Mouse (Mus musculus) cerebellum, adult 18-20 months (tissue): ENCODE results near the gene Gm21440.
"Not testable (repeated sequence)": the region's sequence is repeated elsewhere in the genome, so short reads cannot be mapped to it uniquely, and the experiment has no call there.

Source experiments
- DNase-seq, 2 experiments: peaks; one replicate each; pipeline ENCODE4 v3.0.0; 2021

Gm21440 gene

DNA sequence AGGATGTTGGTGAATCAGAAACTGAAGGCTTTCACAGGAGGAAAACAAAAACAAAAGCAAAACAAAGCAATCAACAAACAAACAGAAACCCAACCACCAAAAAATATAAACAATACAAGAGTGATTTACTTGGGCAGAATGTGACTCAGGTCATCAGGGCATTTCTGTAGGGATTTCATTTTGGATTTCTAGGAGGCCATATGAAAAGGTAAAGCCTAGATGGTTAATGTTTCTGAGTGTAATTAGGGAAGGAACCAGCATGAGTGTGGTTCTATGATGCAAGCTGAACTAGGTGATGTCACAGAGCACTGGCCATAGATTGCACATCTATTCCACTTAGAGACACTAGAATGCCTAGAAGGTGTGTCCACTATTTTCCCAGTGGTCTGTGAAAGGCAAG is at the start of gene Gm21440, which contains the start of gene Gm21454:
Gene Gm21440, plus strand, starts transcription at position 301 of the 400 bp plus-strand sequence.
Gene Gm21454, plus strand, starts transcription at position 352 of the 400 bp plus-strand sequence.
- DNase-seq: not testable (repeated sequence)

DNA sequence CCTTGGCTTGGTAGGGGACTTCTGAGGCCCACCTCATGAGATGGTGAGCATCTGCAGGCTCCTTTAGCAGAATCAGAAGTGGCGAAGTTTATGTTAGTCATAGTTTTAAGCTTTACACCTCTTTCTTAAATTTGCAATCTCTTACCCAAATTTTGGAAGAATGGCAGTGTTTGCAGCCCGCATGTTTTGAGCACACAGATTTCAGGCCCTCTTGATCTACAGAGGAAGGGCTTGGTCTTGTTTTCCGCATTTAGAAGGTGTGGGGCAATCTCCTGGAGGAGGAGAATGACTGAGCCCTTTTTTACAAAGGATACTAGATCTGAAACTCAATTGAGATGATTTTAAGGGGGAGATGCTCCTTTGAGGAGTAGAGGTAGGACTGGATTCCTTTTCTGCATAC is 28.4 kb upstream of the Gm21440 start, which contains the start of gene Gm21828:
Gene Gm21828, minus strand, starts transcription at position 101 of the 400 bp plus-strand sequence.
- not testable (repeated sequence) for DNase-seq
